9 mouse cellular contexts compared by ENCODE assay signal in genomic region chr11:88512580-88512979, GRCm38 (mm10).
DNase-seq lines count a peak whose midpoint lies in the region; ATAC-seq lines count a peak whose summit lies in the region.
"Had no signal": no experiment of that assay in that cellular context is flagged by ENCODE, and none has a peak within 500 bp of the region (broad histone marks: within the 10 kb centered on the region; RNA-seq: fewer than 3 reads in every experiment).

No protein-coding gene starts in this region.

- H3K9me3 ChIP-seq in forebrain, embryonic 12.5 days = no peaks in the 10 kb centered on the region
- no peaks in the 10 kb centered on the region for H3K9me3 ChIP-seq in hindbrain, embryonic 14.5 days (ENCODE audit: control insufficient read depth, low read length)
- H3K9me3 ChIP-seq in limb, embryonic 11.5 days (ENCODE audit: control insufficient read depth, low read length) = no peaks in the 10 kb centered on the region
- no peaks in the 10 kb centered on the region for H3K9me3 ChIP-seq in neural tube, embryonic 15.5 days (replicated peaks)
- H3K9me3 ChIP-seq: neural tube, embryonic 12.5 days had no signal

- H3K4me1 ChIP-seq in forebrain, embryonic 12.5 days = peaks cover 97% of the 10 kb centered on the region
- H3K4me1 ChIP-seq in hindbrain, embryonic 14.5 days (replicated peaks; ENCODE audit: control insufficient read depth, insufficient read depth, low read length) = peaks cover 82% of the 10 kb centered on the region
- peaks cover 8% of the 10 kb centered on the region for H3K4me1 ChIP-seq in limb, embryonic 11.5 days (ENCODE audit: control insufficient read depth, insufficient read depth, low read length)
- peaks cover 69% of the 10 kb centered on the region for H3K4me1 ChIP-seq in neural tube, embryonic 15.5 days

- H3K9ac ChIP-seq in forebrain, embryonic 12.5 days = no peak overlapping the region
- no peak overlapping the region for H3K9ac ChIP-seq in hindbrain, embryonic 14.5 days
- H3K9ac ChIP-seq in limb, embryonic 11.5 days (ENCODE audit: low read length) = no peak overlapping the region
- H3K9ac ChIP-seq in neural tube, embryonic 15.5 days (replicated peaks) = no peak overlapping the region
- H3K9ac ChIP-seq: neural tube, embryonic 12.5 days had no signal

- no peak overlapping the region for H3K4me2 ChIP-seq in forebrain, embryonic 12.5 days
- H3K4me2 ChIP-seq in hindbrain, embryonic 14.5 days (replicated peaks) = no peak overlapping the region
- no peak overlapping the region for H3K4me2 ChIP-seq in limb, embryonic 11.5 days (ENCODE audit: low read depth, severe bottlenecking)
- no peak overlapping the region for H3K4me2 ChIP-seq in neural tube, embryonic 15.5 days
- H3K4me2 ChIP-seq: neural tube, embryonic 12.5 days had no signal

- WGBS in forebrain, embryonic 12.5 days = 19% methylated on average over 4 of the region's 4 CpGs
- WGBS in hindbrain, embryonic 14.5 days = 30% methylated on average over 4 of the region's 4 CpGs
- 19% methylated on average over 4 of the region's 4 CpGs for WGBS in limb, embryonic 11.5 days
- 41% methylated on average over 4 of the region's 4 CpGs for WGBS in neural tube, embryonic 15.5 days

- H3K4me3 ChIP-seq in forebrain, embryonic 12.5 days (replicated peaks) = no peak overlapping the region
- no peak overlapping the region for H3K4me3 ChIP-seq in hindbrain, embryonic 14.5 days (replicated peaks; ENCODE audit: low read length)
- H3K4me3 ChIP-seq in limb, embryonic 11.5 days (ENCODE audit: low read depth, low read length) = no peak overlapping the region
- H3K4me3 ChIP-seq in neural tube, embryonic 15.5 days (replicated peaks) = no peak overlapping the region
- H3K4me3 ChIP-seq: neural tube, embryonic 12.5 days had no signal

- H3K36me3 ChIP-seq in forebrain, embryonic 12.5 days (replicated peaks) = no peaks in the 10 kb centered on the region; the same call in 1 of the 2 replicates
- H3K36me3 ChIP-seq in hindbrain, embryonic 14.5 days (replicated peaks; ENCODE audit: control insufficient read depth, insufficient read depth) = no peaks in the 10 kb centered on the region
- H3K36me3 ChIP-seq in limb, embryonic 11.5 days (ENCODE audit: control insufficient read depth, insufficient read depth, low read length) = no peaks in the 10 kb centered on the region
- H3K36me3 ChIP-seq in neural tube, embryonic 15.5 days = no peaks in the 10 kb centered on the region
- H3K36me3 ChIP-seq: neural tube, embryonic 12.5 days had no signal

- ATAC-seq in forebrain, embryonic 12.5 days (ENCODE audit: low FRiP score) = no peak; the same call in 1 of the 2 replicates
- ATAC-seq in hindbrain, embryonic 14.5 days (ENCODE audit: low FRiP score) = no peak
- no peak for ATAC-seq in limb, embryonic 11.5 days (ENCODE audit: insufficient number of reproducible peaks, low FRiP score, low TSS enrichment, low read depth)
- ATAC-seq in neural tube, embryonic 15.5 days (ENCODE audit: low FRiP score) = no peak

- peak; percentile 55 for DNase-seq in urinary bladder, postnatal 14 days (ENCODE audit: low spot score)
- no peak for DNase-seq in urinary bladder, postnatal 10 days (ENCODE audit: low spot score)
- DNase-seq in c-Kit-positive CD71-positive TER-119-positive erythroid progenitor cells, embryonic 14.5 days (ENCODE audit: low spot score) = peak; percentile 17
- peak; percentile 57 for DNase-seq in hindbrain, embryonic 14.5 days (ENCODE audit: low spot score)
- DNase-seq in limb, embryonic 11.5 days (ENCODE audit: low spot score) = peak; percentile 70
- DNase-seq in frontal cortex, postnatal 25 days (ENCODE audit: low spot score in 2 of 2) = no peak

- peak overlapping the region; percentile 73 for H3K27ac ChIP-seq in forebrain, embryonic 12.5 days
- H3K27ac ChIP-seq in hindbrain, embryonic 14.5 days = no peak overlapping the region
- no peak overlapping the region for H3K27ac ChIP-seq in limb, embryonic 11.5 days (replicated peaks; ENCODE audit: low read depth, low read length)
- H3K27ac ChIP-seq in neural tube, embryonic 15.5 days (replicated peaks) = 0 out of 2 replicates have a peak overlapping the region, but pooled peaks have one; percentile 39
- H3K27ac ChIP-seq: neural tube, embryonic 12.5 days had no signal

- no peaks in the 10 kb centered on the region for H3K27me3 ChIP-seq in forebrain, embryonic 12.5 days
- no peaks in the 10 kb centered on the region for H3K27me3 ChIP-seq in hindbrain, embryonic 14.5 days (ENCODE audit: control insufficient read depth, insufficient read depth, low read length)
- H3K27me3 ChIP-seq in limb, embryonic 11.5 days (ENCODE audit: control insufficient read depth, insufficient read depth, low read length) = no peaks in the 10 kb centered on the region
- H3K27me3 ChIP-seq in neural tube, embryonic 15.5 days (replicated peaks) = no peaks in the 10 kb centered on the region
- H3K27me3 ChIP-seq: neural tube, embryonic 12.5 days had no signal

Comparison
In these comparisons a context has a peak if more than half of its experiments do, and no peak if none do; other contexts are left out.
1. DNase-seq: peak in urinary bladder, postnatal 14 days (single experiment), c-Kit-positive CD71-positive TER-119-positive erythroid progenitor cells, embryonic 14.5 days (single experiment), hindbrain, embryonic 14.5 days (single experiment) and limb, embryonic 11.5 days (single experiment); none in urinary bladder, postnatal 10 days (single experiment) and frontal cortex, postnatal 25 days (0 of 2).
2. H3K27ac ChIP-seq: peak in forebrain, embryonic 12.5 days (single experiment) and neural tube, embryonic 15.5 days (single experiment); none in hindbrain, embryonic 14.5 days (single experiment) and limb, embryonic 11.5 days (single experiment).